Comparison of ENCODE assay signal across 8 mouse cellular contexts in genomic region chr8:61606795-61607462, GRCm38 (mm10).
DNase-seq lines count a peak whose midpoint lies in the region; ATAC-seq and TF ChIP-seq lines count a peak whose summit lies in the region.

No protein-coding gene starts in this region.

- H3K9ac ChIP-seq in embryonic facial prominence, embryonic 13.5 days, result 0 out of 2 replicates have a peak overlapping the region, but pooled peaks have one; percentile 27
- no peak overlapping the region for H3K9ac ChIP-seq in heart, adult 2 months (ENCODE audit: low read depth, low read length)

- TF ChIP-seq EP300 in heart, adult 2 months (IDR thresholded peaks at IDR 0.05; ENCODE audit: insufficient read depth, low read depth, low read length), result 0 out of 2 replicates have a peak, but pooled peaks have one; percentile 13

- H3K79me2 ChIP-seq in heart, adult 2 months (replicated peaks; ENCODE audit: control insufficient read depth, insufficient read depth, low read length), result no peaks in the 10 kb centered on the region

- peak; percentile 80 for ATAC-seq in embryonic facial prominence, embryonic 13.5 days (ENCODE audit: insufficient number of reproducible peaks, insufficient read depth, low FRiP score, low TSS enrichment, low read depth)
- peak; percentile 81 for ATAC-seq in megakaryocyte-erythroid progenitor cell, adult 5-6 weeks (replicated peaks; ENCODE audit: low FRiP score, low TSS enrichment, poor library complexity, severe bottlenecking)
- ATAC-seq in cerebellum, adult (ENCODE audit: insufficient number of reproducible peaks, low FRiP score, low TSS enrichment), result no peak

- WGBS in embryonic facial prominence, embryonic 13.5 days, result 11% methylated on average over 7 of the region's 8 CpGs
- WGBS in heart, adult 2 months, result 32% methylated on average over 8 of the region's 8 CpGs
- WGBS in small intestine, adult 2 months, result 12% methylated on average over 8 of the region's 8 CpGs

- no peak for TF ChIP-seq POLR2A in heart, adult 2 months (IDR thresholded peaks at IDR 0.05; ENCODE audit: insufficient read depth, low read depth, low read length)
- no peak for TF ChIP-seq POLR2A in small intestine, adult 2 months (IDR thresholded peaks at IDR 0.05; ENCODE audit: low read depth, low read length)

- no peaks in the 10 kb centered on the region for H3K9me3 ChIP-seq in embryonic facial prominence, embryonic 13.5 days

- 0 out of 2 replicates have a peak overlapping the region, but pooled peaks have one; percentile 9 for H3K4me3 ChIP-seq in embryonic facial prominence, embryonic 13.5 days
- no peak overlapping the region for H3K4me3 ChIP-seq in heart, adult 2 months
- peak overlapping the region; percentile 19; the same call in 1 of the 2 replicates for H3K4me3 ChIP-seq in small intestine, adult 2 months (ENCODE audit: low read depth, low read length)

- intact Hi-C loops in heart, adult 2 months (cut with DNase I), result no loop called here
- intact Hi-C loops in left cerebral cortex, postnatal 36 days (cut with DNase I), result no loop called here

- no peaks in the 10 kb centered on the region; the same call in 1 of the 2 replicates for H3K36me3 ChIP-seq in embryonic facial prominence, embryonic 13.5 days
- H3K36me3 ChIP-seq in heart, adult 2 months (ENCODE audit: control insufficient read depth, insufficient read depth, low read length), result peaks cover 6% of the 10 kb centered on the region
- H3K36me3 ChIP-seq in small intestine, adult 2 months (ENCODE audit: control insufficient read depth, insufficient read depth, low read length), result no peaks in the 10 kb centered on the region

- no peaks in the 10 kb centered on the region for H3K27me3 ChIP-seq in embryonic facial prominence, embryonic 13.5 days
- H3K27me3 ChIP-seq in heart, adult 2 months (ENCODE audit: control insufficient read depth, insufficient read depth, low read length), result no peaks in the 10 kb centered on the region
- no peaks in the 10 kb centered on the region for H3K27me3 ChIP-seq in small intestine, adult 2 months (ENCODE audit: control insufficient read depth, insufficient read depth, low read length)

- peak; percentile 74 for DNase-seq in T-cell, adult 2 months (ENCODE audit: low spot score)
- DNase-seq in heart, adult 2 months, result peak; percentile 65 to 79
- DNase-seq in kidney, adult 11 months, result peak; percentile 75
- peak; percentile 27 to 40 for DNase-seq in left cerebral cortex, postnatal 36 days (ENCODE audit: low spot score in 2 of 2)

- no peak for TF ChIP-seq CTCF in heart, adult 2 months (IDR thresholded peaks at IDR 0.05)
- TF ChIP-seq CTCF in small intestine, adult 2 months (IDR thresholded peaks at IDR 0.05; ENCODE audit: extremely low read depth, insufficient read length, insufficient replicate concordance, low read depth, low read length), result no peak

- peak overlapping the region; percentile 46 for H3K4me2 ChIP-seq in embryonic facial prominence, embryonic 13.5 days

- H3K4me1 ChIP-seq in embryonic facial prominence, embryonic 13.5 days, result peaks cover 45% of the 10 kb centered on the region
- peaks cover 3% of the 10 kb centered on the region for H3K4me1 ChIP-seq in heart, adult 2 months (ENCODE audit: control insufficient read depth, insufficient read depth, low read length)
- peaks cover 6% of the 10 kb centered on the region; the same call in 1 of the 2 replicates for H3K4me1 ChIP-seq in small intestine, adult 2 months (ENCODE audit: control insufficient read depth, insufficient read depth, insufficient read length, low read length)

- peak overlapping the region; percentile 94 for H3K27ac ChIP-seq in embryonic facial prominence, embryonic 13.5 days
- H3K27ac ChIP-seq in heart, adult 2 months, result peak overlapping the region; percentile 47
- peak overlapping the region; percentile 75 for H3K27ac ChIP-seq in small intestine, adult 2 months (ENCODE audit: insufficient read depth, low read depth, low read length)
